Mouse (Mus musculus): ENCODE measurements around the gene 1520401A03Rik. TPM values are rescaled to one million over a fixed set of nuclear protein-coding genes. Genes with fewer than 3 reads are reported as not detected.
A peak's percentile ranks its signal among the peaks of the same experiment; 100 is the strongest.
"Not testable (repeated sequence)": the region's sequence is repeated elsewhere in the genome, so short reads cannot be mapped to it uniquely, and the experiment has no call there.

The 1520401A03Rik gene
- 0.13 and 0.24 TPM in 2 replicates for polyA plus RNA-seq (2012; rRNA removed)

GRCm38 (mm10) chr17:23722376-23723125 lies at the start of gene 1520401A03Rik:
Gene 1520401A03Rik, minus strand, starts transcription at chr17:23722783.
- no peak for DNase-seq (ENCODE audit: extremely low spot score in 1 of 2, low spot score in 1 of 2)

GRCm38 (mm10) chr17:23772219-23772556 lies 49.6 kb upstream of the 1520401A03Rik start:
- not testable (repeated sequence) for DNase-seq (ENCODE audit: extremely low spot score in 1 of 2, low spot score in 1 of 2)

GRCm38 (mm10) chr17:23771284-23772218 lies 49.0 kb upstream of the 1520401A03Rik start, which contains the start of gene Flywch1:
Gene Flywch1, minus strand, starts transcription at chr17:23771602.
- DNase-seq (ENCODE audit: extremely low spot score in 1 of 2, low spot score in 1 of 2), result peak; percentile 99

- DNase-seq (ENCODE audit: extremely low spot score in 1 of 2, low spot score in 1 of 2), result peak in 1 of 2 experiments; percentile 40
Measured at GRCm38 (mm10) chr17:23770896-23771283, 48.3 kb upstream of the 1520401A03Rik start.

- DNase-seq (ENCODE audit: extremely low spot score in 1 of 2, low spot score in 1 of 2), result peak in 1 of 2 experiments; percentile 38
Measured at GRCm38 (mm10) chr17:23770493-23770892, 47.9 kb upstream of the 1520401A03Rik start.

GRCm38 (mm10) chr17:23762976-23763375 lies 40.4 kb upstream of the 1520401A03Rik start:
- DNase-seq (ENCODE audit: extremely low spot score in 1 of 2, low spot score in 1 of 2), result no peak

GRCm38 (mm10) chr17:23761155-23761554 lies 38.6 kb upstream of the 1520401A03Rik start:
- no peak for DNase-seq (ENCODE audit: extremely low spot score in 1 of 2, low spot score in 1 of 2)

- DNase-seq (ENCODE audit: extremely low spot score in 1 of 2, low spot score in 1 of 2), result no peak
Measured at GRCm38 (mm10) chr17:23760231-23760630, 37.6 kb upstream of the 1520401A03Rik start.

- no peak for DNase-seq (ENCODE audit: extremely low spot score in 1 of 2, low spot score in 1 of 2)
Measured at GRCm38 (mm10) chr17:23758801-23759200, 36.2 kb upstream of the 1520401A03Rik start.

- DNase-seq (ENCODE audit: extremely low spot score in 1 of 2, low spot score in 1 of 2), result no peak
Measured at GRCm38 (mm10) chr17:23757581-23757980, 35.0 kb upstream of the 1520401A03Rik start.

- DNase-seq (ENCODE audit: extremely low spot score in 1 of 2, low spot score in 1 of 2), result no peak
Measured at GRCm38 (mm10) chr17:23755689-23756088, 33.1 kb upstream of the 1520401A03Rik start.

GRCm38 (mm10) chr17:23749400-23750191 lies 27.0 kb upstream of the 1520401A03Rik start:
- DNase-seq (ENCODE audit: extremely low spot score in 1 of 2, low spot score in 1 of 2), result no peak

GRCm38 (mm10) chr17:23748631-23749391 lies 26.2 kb upstream of the 1520401A03Rik start:
- DNase-seq (ENCODE audit: extremely low spot score in 1 of 2, low spot score in 1 of 2), result peak in 1 of 2 experiments; percentile 91

GRCm38 (mm10) chr17:23748026-23748425 lies 25.4 kb upstream of the 1520401A03Rik start:
- no peak for DNase-seq (ENCODE audit: extremely low spot score in 1 of 2, low spot score in 1 of 2)

- no peak for DNase-seq (ENCODE audit: extremely low spot score in 1 of 2, low spot score in 1 of 2)
Measured at GRCm38 (mm10) chr17:23747471-23747870, 24.9 kb upstream of the 1520401A03Rik start.

GRCm38 (mm10) chr17:23746767-23747166 lies 24.2 kb upstream of the 1520401A03Rik start:
- DNase-seq (ENCODE audit: extremely low spot score in 1 of 2, low spot score in 1 of 2), result no peak

- no peak for DNase-seq (ENCODE audit: extremely low spot score in 1 of 2, low spot score in 1 of 2)
Measured at GRCm38 (mm10) chr17:23746311-23746710, 23.7 kb upstream of the 1520401A03Rik start.

- no peak for DNase-seq (ENCODE audit: extremely low spot score in 1 of 2, low spot score in 1 of 2)
Measured at GRCm38 (mm10) chr17:23745301-23746251, 23.0 kb upstream of the 1520401A03Rik start, which contains the start of gene Kremen2. Gene Kremen2, minus strand, starts transcription at chr17:23745833.

- no peak for DNase-seq (ENCODE audit: extremely low spot score in 1 of 2, low spot score in 1 of 2)
Measured at GRCm38 (mm10) chr17:23744651-23745050, 22.1 kb upstream of the 1520401A03Rik start.

Measured in frontal cortex, adult 2 months (tissue).